Mouse (Mus musculus) cerebral cortex, adult 2 months (tissue): Measurements from ENCODE around the gene Scrn1.

Experiments used
- WGBS: fragments of 180-500 bp; shearing (Covaris S2); methylation state at CpG from one replicate; pipeline ENCODE4 v1.1.7; 2018; 5-methylcytosine and 5-hydroxymethylcytosine counted together

Gene Scrn1

DNA sequence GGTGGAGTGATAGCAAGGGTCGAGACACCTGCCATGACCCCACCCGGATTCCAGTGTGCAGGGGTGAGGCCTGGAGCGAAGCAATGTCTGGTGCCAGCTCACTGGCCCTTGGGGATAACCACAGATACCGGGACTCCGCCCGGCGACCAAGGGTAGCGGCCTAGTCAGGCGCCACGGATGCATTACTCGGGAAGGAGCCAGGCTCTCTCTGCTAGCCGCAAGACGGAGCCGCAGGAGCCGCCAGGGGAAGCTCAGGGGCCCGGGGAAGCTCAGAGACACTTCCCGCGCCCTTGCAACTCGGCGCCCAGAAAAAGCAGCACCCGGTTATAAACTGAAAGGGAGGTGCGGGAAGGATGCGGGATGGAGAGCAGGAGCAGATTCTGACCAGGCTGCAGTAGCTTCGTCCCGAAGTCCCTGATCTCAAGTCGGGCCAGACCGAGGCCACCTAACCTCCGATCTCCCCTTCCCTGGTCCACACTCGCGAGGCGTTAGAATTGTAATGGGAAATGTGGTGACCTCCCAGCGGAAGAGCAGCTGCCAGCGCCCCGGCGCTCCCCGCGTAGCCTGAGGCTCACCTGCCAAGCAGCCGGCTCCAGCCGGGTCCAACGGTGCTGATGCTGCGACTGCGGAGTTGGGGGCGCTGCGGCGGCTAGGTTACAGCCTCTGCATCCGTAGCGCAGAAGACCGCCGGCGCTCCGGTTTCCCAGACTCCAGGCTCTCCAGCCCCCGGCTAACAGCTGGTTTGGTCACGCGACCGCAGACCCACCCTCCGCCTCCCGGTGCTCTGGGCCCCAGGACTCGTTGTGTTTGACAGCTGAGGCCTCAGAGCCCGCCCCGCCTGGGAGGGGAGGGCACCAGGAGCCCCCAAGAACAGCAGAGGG is at the start of gene Scrn1:
Gene Scrn1, minus strand, starts transcription at position 825 of the 881 bp plus-strand sequence.
- WGBS = 1% methylated on average over 60 of the region's 60 CpGs

DNA sequence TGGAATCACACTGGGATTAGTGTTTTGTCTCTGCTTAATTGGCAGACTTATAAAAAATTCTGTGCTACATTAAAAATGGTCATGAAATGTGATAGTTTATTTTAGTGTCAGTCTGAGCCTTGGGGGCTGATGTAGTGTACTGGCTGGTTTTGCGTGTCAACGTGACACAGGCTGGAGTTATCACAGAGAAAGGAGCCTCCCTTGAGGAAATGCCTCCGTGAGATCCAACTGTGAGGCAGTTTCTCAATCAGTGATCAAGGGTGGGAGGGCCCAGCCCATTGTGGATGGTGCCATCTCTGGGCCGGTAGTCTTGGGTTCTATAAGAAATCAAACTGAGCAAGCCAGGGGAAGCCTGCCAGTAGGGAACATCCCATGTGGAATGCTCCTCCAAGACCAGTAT is 40.0 kb upstream of the Scrn1 start:
- WGBS = 54% methylated on average over 4 of the region's 4 CpGs

DNA sequence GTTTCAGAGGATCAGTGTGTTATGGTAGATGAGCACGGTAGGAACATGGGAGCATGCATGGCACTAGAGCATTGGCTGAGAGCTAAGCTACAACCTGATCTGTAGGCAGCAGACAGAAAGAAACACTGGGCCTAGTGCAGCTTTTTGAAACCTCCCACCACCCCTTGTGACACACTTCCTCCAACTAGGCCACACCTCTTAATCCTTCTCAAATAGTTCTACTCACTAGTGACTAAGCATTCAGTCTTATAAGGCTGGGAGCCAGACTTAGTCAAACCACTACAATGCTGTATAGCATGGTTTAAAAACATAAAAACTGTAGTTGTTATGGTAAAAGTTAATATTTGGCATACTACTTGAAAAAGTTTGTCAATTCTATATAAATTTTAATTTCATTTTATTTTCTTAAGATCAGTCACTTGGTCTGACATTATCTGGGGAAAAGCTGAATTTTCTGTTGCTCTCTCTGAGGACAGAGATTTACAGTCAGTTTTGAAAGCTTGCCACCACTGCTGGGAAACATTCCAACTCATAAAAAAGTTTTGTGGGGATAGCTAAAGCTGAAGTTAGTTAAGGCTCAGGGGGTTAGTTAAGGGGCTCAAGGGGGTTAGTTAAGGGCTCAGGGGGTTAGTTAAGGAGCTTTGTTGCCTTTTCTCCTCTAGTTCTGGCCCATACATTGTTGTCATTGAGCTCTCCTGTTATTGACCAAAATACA is 37.9 kb upstream of the Scrn1 start:
- 94% methylated on average over 1 of the region's 1 CpGs for WGBS

DNA sequence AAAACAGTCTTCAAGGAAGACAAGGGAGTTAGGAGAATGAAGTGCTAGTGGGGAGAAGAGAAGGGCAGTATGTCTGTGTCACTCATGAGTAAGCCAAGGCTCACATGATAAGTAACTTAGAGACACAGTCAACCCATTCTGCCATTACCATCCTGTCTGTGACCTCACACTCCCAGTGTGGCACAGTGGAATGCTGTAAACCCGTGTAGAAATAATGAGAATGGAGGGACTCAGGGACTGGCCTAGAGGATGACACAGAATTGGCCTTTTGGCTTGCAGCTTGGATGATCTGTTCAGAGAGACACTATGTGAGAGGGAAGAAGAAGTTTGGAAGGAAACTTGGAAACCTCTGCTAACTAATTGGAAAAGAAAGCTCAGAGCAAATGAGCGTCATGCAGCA is 36.6 kb upstream of the Scrn1 start:
- WGBS = 84% methylated on average over 2 of the region's 2 CpGs

DNA sequence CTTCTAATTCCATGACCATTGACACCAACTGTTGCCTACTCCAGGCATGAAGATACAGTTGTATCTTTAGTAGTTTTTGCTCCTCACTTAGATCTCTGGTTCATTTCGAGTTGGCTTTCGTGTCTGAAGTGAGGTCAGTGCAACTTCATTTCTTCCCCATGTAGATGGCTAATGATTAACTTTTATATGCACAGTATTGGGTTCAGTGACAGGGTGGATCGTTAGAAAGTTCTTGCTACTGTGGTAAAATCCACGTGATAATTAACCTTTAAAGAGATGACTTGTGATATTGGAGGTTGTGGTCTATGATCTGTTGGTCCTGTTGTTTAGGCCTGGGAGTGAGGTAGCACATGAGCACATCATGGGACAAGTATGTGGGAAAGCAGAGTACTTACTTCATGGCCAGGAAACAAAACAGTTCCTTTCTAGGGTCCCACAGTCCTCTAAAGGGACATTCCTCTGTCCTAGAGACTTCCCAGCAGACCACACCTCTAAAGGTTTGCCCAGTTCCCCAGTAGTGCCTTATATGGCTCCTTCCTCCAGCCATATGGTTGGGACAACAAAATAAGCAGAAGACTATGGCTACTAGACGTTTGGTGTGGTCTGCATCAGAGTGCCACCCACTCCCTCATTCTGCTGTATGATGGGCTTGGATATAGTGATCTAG is 34.5 kb upstream of the Scrn1 start:
- 83% methylated on average over 5 of the region's 5 CpGs for WGBS

DNA sequence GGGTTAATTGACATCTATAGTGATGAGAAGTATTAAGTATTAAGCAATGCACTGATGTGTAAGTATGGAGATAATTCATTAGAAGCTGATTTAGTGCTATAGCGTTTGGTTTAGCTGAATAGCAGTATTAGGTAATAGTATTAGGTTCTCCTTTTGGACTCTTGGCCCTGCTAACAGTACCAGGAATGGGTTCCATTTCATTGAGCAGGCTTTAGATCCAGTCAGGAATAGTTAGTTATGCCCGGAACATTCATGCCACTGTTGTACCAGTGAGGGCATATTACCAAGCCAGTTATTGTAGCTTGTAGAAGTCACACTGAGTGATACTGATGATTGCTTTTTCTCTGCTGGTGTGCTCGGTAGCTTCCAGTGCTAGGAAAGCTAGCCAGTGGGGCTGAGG is 31.4 kb upstream of the Scrn1 start:
- 84% methylated on average over 3 of the region's 3 CpGs for WGBS

DNA sequence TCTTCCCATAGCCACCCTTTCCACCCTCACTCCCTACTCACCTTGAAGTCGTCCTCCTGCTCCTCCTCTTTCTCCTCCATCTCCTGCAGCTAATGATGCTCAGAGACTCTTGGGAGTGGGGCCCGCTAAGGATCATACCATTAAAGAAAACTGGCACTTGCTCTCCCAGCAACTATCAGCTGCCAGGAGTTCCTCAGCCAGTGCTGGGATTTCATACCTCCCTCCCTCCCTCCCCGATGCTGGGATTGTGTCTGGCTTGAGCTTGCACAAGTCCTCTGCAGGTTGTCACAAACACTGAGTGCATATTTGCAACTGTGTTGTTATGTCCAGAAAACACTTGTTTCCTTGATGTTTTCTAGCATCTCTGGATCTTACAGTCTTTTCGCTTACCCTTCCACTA is 30.9 kb upstream of the Scrn1 start, which contains the start of gene Fkbp14:
Gene Fkbp14, minus strand, starts transcription at position 101 of the 400 bp plus-strand sequence.
- 78% methylated on average over 4 of the region's 4 CpGs for WGBS

DNA sequence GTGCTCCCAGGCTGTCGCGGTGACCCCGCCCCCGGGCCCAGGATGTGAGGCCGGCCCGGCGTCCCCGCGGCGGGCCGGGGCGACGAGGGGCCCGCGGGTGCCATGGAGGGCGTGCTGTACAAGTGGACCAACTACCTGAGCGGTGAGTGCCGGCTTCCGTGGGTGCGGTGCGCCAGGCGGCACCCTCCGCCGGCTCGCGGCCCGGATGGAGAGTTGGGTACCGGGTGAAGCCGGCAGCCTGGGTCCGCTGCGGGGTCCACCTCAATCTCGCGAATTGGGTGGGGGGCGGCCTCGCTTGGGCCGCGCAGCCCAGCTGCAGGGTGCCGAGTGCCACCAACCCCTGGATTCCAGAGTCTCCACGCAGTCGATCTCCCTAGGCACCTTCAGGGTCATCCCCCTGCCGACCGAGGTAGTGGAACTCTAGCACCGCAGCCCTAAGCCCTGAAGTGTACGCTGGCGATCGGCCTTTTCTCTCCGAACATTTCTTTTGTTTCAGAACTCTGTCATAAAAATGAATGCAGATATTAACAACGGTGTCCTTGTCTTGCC is 29.1 kb upstream of the Scrn1 start:
- WGBS = 1% methylated on average over 48 of the region's 48 CpGs

DNA sequence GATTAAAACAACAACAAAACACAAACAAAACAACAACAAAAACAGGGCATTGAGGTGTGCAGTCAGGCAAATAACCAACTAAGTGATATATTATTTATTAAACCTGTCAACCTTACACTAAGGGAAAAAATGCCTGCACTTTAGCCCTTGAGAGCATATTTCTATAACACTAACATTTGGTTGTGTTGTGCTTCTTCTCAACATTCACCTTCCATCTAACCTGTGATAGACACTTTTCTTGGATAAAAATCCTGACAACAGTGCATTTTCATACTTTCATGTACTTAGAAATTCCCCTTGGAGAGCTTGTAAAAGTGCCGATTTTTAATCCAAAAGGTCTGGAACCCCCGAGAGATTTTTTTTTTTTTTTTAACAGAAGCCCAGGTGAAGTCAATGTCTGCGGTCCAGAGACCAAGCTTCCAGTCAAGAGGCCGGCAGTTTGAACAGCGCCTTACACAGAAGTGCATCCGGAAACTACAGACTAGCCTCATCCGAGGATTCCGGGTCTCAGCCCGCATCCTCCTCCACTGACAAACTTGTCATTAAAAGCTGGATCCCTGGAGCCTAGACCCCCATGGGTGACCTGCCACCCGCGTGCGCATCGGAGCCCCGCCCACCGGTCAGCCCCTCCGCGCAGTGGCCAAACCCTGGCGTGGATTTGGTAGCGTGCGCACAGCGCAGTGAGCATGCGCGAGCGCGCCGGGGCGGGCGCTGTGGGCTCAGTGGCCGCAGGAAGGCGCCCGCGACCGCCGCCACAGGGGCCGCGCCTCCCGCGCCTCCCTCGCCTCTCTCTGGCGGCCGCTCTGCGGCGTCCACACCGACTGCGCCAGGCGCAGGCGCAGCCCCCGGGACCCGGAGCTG is 28.4 kb upstream of the Scrn1 start, which contains the start of gene Plekha8:
Gene Plekha8, plus strand, starts transcription at position 643 of the 861 bp plus-strand sequence.
- WGBS = under 1% methylated on average over 49 of the region's 49 CpGs

DNA sequence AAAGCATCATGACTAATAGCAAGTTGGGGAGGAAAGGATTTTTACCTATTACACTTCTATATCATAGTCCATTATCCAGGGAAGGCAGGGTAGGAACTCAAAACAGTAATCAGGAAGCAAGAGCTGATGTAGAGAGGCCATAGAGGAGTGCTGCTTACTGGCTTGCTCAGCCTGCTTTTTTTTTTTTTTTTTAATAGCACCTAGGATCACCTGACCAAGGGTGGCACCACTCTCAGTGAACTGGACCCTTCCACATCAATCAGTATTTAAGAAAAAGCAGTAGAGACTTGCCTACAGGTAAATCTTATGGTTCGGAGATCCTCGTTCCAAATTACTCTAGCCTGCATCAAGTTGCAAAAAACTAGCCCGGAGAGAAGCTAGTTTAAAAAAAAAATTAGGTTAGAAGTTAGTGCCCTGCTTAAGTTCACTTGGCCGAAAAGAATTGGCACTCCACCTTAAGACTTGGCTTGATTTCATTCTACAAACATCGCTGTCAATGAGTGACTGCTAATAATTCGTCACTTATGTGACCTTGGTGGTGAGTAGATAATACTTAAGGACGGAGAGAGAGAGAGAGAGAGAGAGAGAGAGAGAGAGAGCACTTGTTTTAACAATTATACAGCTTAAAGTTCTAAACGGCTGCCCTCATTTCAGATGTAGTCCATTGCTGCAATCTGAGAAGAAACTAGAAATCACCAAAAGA is 27.6 kb upstream of the Scrn1 start:
- WGBS = 37% methylated on average over 8 of the region's 8 CpGs

DNA sequence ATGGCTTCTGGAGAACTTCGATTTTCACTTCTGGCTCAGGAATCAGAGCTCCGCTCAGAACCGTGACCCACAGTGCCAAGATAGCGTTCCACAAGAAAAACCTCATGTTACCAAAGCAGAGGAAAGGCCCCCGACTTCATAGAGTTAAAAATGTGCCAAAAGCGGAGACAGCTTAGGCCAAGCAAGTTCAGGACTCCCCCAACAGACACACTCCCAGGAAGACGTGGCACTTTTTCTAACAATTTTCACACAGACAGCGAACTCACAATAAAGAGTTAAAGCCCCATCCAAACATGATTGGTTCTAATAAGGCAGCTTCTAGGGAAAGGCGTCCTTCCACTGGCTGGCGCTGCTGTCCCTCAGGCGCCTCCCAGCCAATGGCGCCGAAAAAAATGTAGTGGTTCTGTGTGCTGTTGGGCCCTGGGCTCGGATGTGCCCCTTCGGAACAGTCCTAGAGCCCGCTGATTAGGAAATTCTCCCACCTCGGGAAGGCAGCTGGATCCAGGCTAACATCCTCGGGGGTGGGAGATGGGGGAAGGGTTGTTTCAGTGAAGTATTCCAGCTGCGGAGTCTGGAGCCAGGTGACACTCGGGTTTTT is 26.7 kb upstream of the Scrn1 start:
- WGBS = under 1% methylated on average over 20 of the region's 20 CpGs

DNA sequence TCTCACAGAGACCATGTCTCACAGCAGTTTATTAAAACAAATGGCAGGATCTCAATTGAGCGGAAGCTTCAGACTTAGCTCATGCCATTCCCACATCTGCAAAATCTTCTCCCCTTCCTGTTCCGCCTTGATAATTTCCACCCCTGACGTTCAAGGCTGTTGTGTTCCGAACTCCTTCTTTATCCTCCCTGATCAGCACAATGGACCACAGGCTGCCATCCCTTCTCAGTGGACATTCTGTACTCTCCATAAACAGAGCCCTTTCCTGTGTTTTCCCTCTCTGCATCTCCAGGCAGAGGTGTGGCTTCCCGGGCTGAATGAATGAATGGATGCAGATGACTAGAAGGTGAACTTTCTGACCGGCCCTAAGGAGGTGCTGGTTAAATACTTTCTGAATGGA is 25.5 kb upstream of the Scrn1 start:
- 49% methylated on average over 6 of the region's 6 CpGs for WGBS

DNA sequence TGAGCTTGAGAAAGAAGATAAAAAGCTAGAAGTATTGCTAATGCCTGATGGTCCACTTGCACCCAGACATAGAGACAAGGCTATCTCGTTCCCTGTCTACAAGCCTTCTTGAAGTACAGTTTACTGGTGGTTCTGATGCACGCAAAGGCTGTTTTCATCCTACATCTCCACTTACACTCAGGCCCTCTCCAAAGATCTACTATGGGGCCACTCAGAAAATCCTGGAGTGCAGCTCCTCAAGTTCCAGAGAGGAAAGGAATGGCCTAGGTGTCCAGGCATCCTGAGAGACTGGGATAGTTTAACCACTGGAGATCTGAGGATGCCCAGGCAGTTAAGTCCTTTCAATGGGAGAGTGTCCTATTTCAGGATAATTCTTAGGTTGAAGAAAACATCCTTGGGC is 24.4 kb upstream of the Scrn1 start:
- 98% methylated on average over 2 of the region's 2 CpGs for WGBS

DNA sequence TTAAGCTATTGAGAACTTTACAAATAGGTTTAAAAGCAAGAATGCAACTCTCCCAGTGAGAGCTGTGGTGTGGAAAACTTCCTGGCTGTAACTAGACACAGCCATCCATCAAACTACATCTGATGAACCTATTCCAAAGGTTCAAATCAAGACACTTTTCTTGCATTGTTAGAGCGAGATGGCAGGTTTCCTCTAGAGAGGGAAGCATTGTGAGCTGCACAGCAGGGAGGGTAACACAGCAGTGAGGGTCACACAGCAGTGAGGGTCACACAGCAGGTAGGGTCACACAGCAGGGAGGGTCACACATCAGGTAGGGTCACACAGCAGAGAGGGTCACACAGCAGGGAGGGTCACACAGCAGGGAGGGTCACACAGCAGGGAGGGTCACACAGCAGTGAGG is 21.9 kb upstream of the Scrn1 start:
- 85% methylated on average over 1 of the region's 1 CpGs for WGBS

DNA sequence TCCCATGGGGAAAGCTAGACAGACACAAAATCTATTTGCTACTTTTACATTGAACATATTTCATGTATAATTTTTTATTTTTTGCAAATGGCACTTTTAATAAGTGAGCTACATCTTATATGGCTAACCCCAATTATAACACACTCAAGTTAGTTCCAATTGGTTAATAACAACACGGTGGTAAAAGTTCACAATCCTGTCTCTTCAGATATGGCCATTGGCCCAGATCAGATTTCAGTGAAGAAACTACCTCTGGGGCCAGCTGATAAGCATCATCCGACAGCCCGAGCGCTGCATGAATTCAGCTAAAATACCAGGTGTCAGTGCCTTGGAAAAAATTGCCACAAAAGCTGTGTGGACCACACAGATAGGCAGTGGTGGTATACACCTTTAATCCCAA is 21.4 kb upstream of the Scrn1 start:
- 95% methylated on average over 4 of the region's 4 CpGs for WGBS

DNA sequence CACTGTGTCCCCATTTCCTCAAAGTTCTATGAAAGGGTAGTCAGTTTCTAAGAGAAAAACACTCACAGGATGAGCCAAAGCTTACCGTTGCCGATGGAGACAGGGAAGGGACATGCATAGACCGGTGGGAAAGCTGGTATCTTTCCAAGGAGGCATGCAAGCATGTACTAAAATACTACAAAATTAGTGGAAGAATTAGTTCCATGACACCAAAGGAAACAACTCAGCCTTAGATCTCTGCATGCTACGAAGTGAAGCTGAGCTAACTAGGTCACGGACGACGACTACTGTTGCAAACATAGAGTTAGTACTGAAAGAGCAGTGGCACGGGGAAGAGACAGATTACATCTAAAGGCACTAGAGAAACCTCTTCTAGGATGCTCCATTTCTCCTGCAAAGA is 20.6 kb upstream of the Scrn1 start:
- WGBS = 56% methylated on average over 8 of the region's 8 CpGs

DNA sequence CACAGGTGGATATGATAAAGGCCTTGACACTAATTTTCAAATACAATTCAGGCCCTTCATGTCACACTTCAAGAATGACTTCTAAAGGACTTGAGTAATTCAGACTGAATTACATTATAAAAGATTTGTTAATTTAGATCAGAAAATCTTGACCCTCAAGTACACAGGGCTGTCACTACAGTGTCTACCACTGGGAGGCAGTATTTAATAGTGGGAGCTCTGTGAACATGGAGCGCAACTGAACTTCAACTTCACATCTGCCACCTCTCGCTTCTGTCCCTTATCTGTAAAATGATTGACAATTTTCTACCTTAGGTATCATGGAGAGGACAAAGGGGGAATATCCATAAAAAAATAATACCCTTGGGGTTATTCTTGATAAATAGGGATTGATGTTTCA is 19.9 kb upstream of the Scrn1 start:
- 11% methylated on average over 2 of the region's 2 CpGs for WGBS

DNA sequence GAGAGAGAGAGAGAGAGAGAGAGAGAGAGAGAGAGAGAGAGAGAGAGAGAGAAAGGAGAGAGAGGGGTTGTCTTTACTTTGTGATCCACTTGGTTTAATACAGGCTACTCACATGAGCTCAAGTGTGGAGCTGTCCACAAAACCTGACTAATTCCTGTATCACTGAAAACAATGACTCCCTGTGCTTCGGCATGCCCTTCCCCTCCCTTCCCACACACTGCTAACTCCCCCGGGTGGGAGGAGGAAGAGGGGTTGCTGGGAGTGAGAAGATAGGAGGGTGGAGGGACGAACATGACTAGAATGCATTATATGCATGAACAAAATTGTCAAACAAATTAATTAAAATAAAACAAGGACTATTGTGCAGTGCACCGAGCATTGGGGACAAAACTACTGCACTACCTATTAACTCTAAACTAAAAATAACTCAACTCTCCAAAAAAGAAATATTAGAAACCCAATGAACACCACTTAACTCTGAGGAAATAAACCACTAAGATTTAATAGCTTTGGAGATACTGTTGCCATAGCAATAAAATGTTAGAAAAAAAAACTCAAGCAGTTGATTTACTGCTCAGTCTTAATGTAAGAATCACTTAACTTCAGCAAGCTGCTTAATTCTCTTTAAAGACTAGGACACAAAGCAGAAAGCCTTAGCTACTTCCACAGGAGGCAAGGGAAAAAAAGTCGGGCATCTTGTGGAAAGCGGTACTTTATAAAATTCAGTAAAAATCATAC is 7.1 kb upstream of the Scrn1 start:
- WGBS = 37% methylated on average over 6 of the region's 6 CpGs

DNA sequence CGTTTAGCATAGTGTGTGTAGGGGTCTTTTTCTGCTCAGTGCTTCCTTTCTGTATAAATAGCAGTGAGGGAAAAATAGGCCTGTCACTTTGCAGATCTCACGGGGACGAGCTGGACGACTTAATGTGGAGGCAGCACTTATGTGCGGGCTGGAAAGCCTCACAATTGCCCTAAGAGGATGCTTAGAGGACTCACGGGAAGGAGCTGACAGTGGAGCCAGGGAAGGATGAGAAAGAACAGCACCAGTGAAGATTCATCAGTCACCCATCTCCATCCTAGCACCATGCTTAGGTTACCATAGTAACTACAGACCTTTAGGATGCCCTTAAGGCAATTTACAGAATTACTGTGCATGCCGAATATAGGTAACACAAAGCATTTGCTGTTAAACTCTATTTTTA is 3.5 kb upstream of the Scrn1 start:
- 31% methylated on average over 7 of the region's 7 CpGs for WGBS
